Mouse (Mus musculus): ENCODE measurements around the gene Ky. TPM values are rescaled to one million over a fixed set of nuclear protein-coding genes. Genes with fewer than 3 reads are reported as not detected.
A peak's percentile ranks its signal among the peaks of the same experiment; 100 is the strongest.

The Ky gene
- not detected in 2 replicates for total RNA-seq (2017)

- no peak for ATAC-seq (replicated peaks in 1 of 2; ENCODE audit: insufficient read depth in 1 of 2, low FRiP score in 2 of 2, low TSS enrichment in 1 of 2, low read depth in 1 of 2, poor library complexity in 2 of 2, severe bottlenecking in 2 of 2)
Observed at GRCm38 (mm10) chr9:102505700-102506585, at the start of gene Ky. Gene Ky, plus strand, starts transcription at chr9:102505750.

- ATAC-seq (replicated peaks in 1 of 2; ENCODE audit: insufficient read depth in 1 of 2, low FRiP score in 2 of 2, low TSS enrichment in 1 of 2, low read depth in 1 of 2, poor library complexity in 2 of 2, severe bottlenecking in 2 of 2) = no peak
Observed at GRCm38 (mm10) chr9:102462251-102462650, 43.3 kb upstream of the Ky start.

GRCm38 (mm10) chr9:102465044-102465443, 40.5 kb upstream of the Ky start:
- no peak for ATAC-seq (replicated peaks in 1 of 2; ENCODE audit: insufficient read depth in 1 of 2, low FRiP score in 2 of 2, low TSS enrichment in 1 of 2, low read depth in 1 of 2, poor library complexity in 2 of 2, severe bottlenecking in 2 of 2)

- ATAC-seq (replicated peaks in 1 of 2; ENCODE audit: insufficient read depth in 1 of 2, low FRiP score in 2 of 2, low TSS enrichment in 1 of 2, low read depth in 1 of 2, poor library complexity in 2 of 2, severe bottlenecking in 2 of 2) = no peak
Observed at GRCm38 (mm10) chr9:102465726-102466125, 39.8 kb upstream of the Ky start.

- no peak for ATAC-seq (replicated peaks in 1 of 2; ENCODE audit: insufficient read depth in 1 of 2, low FRiP score in 2 of 2, low TSS enrichment in 1 of 2, low read depth in 1 of 2, poor library complexity in 2 of 2, severe bottlenecking in 2 of 2)
Observed at GRCm38 (mm10) chr9:102470076-102470819, 35.3 kb upstream of the Ky start.

- no peak for ATAC-seq (replicated peaks in 1 of 2; ENCODE audit: insufficient read depth in 1 of 2, low FRiP score in 2 of 2, low TSS enrichment in 1 of 2, low read depth in 1 of 2, poor library complexity in 2 of 2, severe bottlenecking in 2 of 2)
Observed at GRCm38 (mm10) chr9:102477767-102478450, 27.6 kb upstream of the Ky start.

- no peak for ATAC-seq (replicated peaks in 1 of 2; ENCODE audit: insufficient read depth in 1 of 2, low FRiP score in 2 of 2, low TSS enrichment in 1 of 2, low read depth in 1 of 2, poor library complexity in 2 of 2, severe bottlenecking in 2 of 2)
Observed at GRCm38 (mm10) chr9:102478451-102478835, 27.1 kb upstream of the Ky start.

GRCm38 (mm10) chr9:102479022-102479421, 26.5 kb upstream of the Ky start:
- peak in 1 of 2 experiments; percentile 72; a peak in 2 of 4 replicates for ATAC-seq (replicated peaks in 1 of 2; ENCODE audit: insufficient read depth in 1 of 2, low FRiP score in 2 of 2, low TSS enrichment in 1 of 2, low read depth in 1 of 2, poor library complexity in 2 of 2, severe bottlenecking in 2 of 2)

GRCm38 (mm10) chr9:102492031-102492795, 13.3 kb upstream of the Ky start:
- ATAC-seq (replicated peaks in 1 of 2; ENCODE audit: insufficient read depth in 1 of 2, low FRiP score in 2 of 2, low TSS enrichment in 1 of 2, low read depth in 1 of 2, poor library complexity in 2 of 2, severe bottlenecking in 2 of 2) = no peak

GRCm38 (mm10) chr9:102493044-102493443, 12.5 kb upstream of the Ky start:
- ATAC-seq (replicated peaks in 1 of 2; ENCODE audit: insufficient read depth in 1 of 2, low FRiP score in 2 of 2, low TSS enrichment in 1 of 2, low read depth in 1 of 2, poor library complexity in 2 of 2, severe bottlenecking in 2 of 2) = no peak

- ATAC-seq (replicated peaks in 1 of 2; ENCODE audit: insufficient read depth in 1 of 2, low FRiP score in 2 of 2, low TSS enrichment in 1 of 2, low read depth in 1 of 2, poor library complexity in 2 of 2, severe bottlenecking in 2 of 2) = no peak
Observed at GRCm38 (mm10) chr9:102493916-102494315, 11.6 kb upstream of the Ky start.

- no peak for ATAC-seq (replicated peaks in 1 of 2; ENCODE audit: insufficient read depth in 1 of 2, low FRiP score in 2 of 2, low TSS enrichment in 1 of 2, low read depth in 1 of 2, poor library complexity in 2 of 2, severe bottlenecking in 2 of 2)
Observed at GRCm38 (mm10) chr9:102494454-102494853, 11.1 kb upstream of the Ky start.

GRCm38 (mm10) chr9:102495266-102495665, 10.3 kb upstream of the Ky start:
- no peak for ATAC-seq (replicated peaks in 1 of 2; ENCODE audit: insufficient read depth in 1 of 2, low FRiP score in 2 of 2, low TSS enrichment in 1 of 2, low read depth in 1 of 2, poor library complexity in 2 of 2, severe bottlenecking in 2 of 2)

- no peak for ATAC-seq (replicated peaks in 1 of 2; ENCODE audit: insufficient read depth in 1 of 2, low FRiP score in 2 of 2, low TSS enrichment in 1 of 2, low read depth in 1 of 2, poor library complexity in 2 of 2, severe bottlenecking in 2 of 2)
Observed at GRCm38 (mm10) chr9:102496481-102497041, 9.0 kb upstream of the Ky start.

GRCm38 (mm10) chr9:102497089-102497690, 8.4 kb upstream of the Ky start:
- no peak for ATAC-seq (replicated peaks in 1 of 2; ENCODE audit: insufficient read depth in 1 of 2, low FRiP score in 2 of 2, low TSS enrichment in 1 of 2, low read depth in 1 of 2, poor library complexity in 2 of 2, severe bottlenecking in 2 of 2)

GRCm38 (mm10) chr9:102497833-102498430, 7.6 kb upstream of the Ky start:
- ATAC-seq (replicated peaks in 1 of 2; ENCODE audit: insufficient read depth in 1 of 2, low FRiP score in 2 of 2, low TSS enrichment in 1 of 2, low read depth in 1 of 2, poor library complexity in 2 of 2, severe bottlenecking in 2 of 2) = no peak

Data from hematopoietic stem cell, adult 5-6 weeks (primary cell).